Mouse (Mus musculus) right cerebral cortex, postnatal 25 days (tissue): Measurements from ENCODE around the gene Gm4836.
"Not testable (repeated sequence)": the region's sequence is repeated elsewhere in the genome, so short reads cannot be mapped to it uniquely, and the experiment has no call there.

Experiments used
- DNase-seq: peaks from one replicate; pipeline ENCODE4 v3.0.0; 2022

The Gm4836 gene

GRCm38 (mm10) chrX:28293532-28293931, at the start of gene Gm4836:
Gene Gm4836 (minus strand): TSS chrX:28293632.
- not testable (repeated sequence) for DNase-seq
